Mouse (Mus musculus) cerebellum, postnatal 4 days (tissue): Measurements from ENCODE around the gene 2900011O08Rik.

ENCODE experiments used
- DNase-seq, 2 experiments: peaks; one replicate each; pipeline ENCODE4 v3.0.0; 2022; ENCODE audit warnings: low spot score in 2 of 2, mixed read lengths in 1 of 2

The 2900011O08Rik gene

DNA sequence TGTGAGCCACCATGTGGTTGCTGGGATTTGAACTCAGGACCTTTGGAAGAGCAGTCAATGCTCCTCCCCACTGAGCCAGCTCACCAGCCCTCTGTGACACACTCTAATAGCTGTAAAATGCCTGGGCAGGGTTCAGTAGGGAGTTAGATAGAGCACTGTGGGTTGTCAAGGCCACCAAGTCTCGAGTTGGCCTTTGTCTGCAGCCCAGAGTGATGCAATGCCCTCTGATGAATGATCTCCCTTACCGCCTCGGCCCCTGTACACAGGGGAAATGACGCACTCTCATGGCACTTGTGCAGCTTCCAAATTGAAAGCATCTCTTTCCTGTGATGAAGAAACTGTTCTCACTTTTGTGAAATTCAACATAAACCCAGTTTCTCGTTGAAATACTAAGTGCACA, 145.4 kb downstream of the 2900011O08Rik start:
- DNase-seq, result no peak

DNA sequence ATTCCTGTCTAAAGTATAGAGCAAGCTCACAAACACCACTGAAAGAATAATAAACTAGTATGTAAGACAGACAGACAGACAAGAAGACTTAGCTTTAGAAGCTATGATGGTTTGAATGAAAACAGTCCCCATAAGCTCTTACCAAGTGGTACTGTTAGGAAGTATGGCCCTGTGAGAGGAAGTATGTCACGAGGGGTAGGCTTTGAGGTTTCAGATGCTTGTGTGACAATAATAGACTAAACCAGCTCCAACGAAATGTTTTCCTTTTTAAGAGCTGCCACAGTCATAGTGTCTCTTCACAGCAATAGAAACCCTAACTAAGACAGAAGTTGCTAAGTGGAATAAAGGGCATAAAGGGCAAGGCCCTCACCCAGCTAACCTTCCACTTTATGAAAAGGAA, 148.6 kb downstream of the 2900011O08Rik start:
- no peak for DNase-seq

DNA sequence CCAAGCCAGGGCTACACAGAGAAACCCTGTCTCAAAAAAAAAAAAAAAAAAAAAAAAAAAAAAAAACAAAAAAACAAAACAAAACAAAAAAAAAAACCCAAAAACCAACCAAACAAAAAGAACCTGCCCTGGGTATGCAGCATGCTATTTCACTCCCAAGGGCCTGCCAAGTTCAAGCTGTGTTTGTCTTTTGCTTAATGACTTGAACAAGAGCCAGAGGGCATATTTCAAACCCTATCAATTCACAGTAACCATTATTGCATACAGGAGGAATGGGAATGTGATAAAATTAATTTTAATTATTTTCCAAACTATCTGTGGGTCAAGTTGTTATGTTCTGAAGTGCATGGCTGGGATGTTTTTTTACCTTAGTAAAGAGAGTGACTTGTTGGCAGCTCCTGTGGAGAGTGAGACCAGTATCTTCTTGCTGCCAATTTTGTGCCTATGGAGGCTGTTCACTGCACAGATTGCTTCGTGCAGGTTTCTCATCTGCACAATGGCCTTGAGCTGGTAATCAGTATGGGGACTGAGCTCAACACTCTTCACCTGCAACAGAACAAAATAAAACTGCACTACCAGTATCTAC, 151.7 kb downstream of the 2900011O08Rik start:
- no peak for DNase-seq

DNA sequence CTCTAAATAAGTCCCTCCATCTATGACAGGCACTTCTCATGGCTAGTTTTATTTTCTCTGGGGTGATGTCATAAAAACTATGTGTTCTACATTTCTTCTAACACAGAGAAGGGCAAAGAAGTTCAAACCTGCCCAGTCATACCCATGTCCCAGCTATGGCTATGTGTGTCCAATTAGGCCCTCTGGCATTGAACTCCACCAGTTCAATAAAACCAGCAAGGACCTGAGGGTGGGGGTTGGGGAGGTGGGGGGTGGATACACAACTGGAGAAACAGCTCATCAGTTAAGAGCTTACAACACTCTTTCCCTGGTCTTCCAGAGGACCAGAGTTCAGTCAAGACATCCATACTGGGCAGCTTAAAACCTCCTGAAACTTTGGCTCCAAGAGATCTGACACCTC, 152.7 kb downstream of the 2900011O08Rik start:
- no peak for DNase-seq

DNA sequence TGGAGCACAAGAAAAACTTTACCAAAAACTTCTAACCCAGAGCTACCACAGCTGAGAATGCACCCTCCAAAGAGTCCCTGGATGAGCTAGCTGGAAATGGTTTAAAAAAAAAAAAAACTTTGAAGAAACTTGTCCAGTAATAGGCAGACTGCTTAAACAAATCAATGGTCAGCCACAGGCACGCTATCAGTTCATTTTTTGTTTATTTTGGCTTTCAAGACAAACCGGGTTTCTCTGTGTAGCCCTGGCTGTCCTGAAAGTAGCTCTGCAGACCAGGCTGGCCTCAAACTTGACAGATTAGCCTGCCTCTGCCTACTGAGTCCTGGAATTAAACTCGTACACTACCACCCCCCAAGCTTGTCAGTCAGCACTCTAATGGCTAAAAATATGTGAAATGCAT, 156.9 kb downstream of the 2900011O08Rik start:
- no peak for DNase-seq

DNA sequence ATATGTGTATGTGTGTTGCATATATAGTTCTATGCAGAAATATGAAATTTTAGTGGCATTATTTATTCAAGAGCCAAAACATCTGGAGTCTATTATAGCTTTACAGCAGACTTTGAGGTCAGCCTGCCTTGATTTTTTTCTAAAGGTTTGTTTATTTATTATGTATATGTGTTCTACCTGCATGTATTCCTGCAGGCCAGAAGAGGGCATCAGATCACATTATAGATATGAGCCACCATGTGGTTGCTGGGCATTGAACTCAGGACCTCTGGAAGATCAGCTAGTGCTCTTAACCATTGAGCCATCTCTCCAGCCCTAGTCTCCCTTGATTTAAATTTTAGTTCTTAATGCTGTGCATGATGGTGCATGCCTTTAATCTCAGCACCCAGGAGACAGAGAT, 161.3 kb downstream of the 2900011O08Rik start:
- DNase-seq, result no peak
